Mouse (Mus musculus) cortical plate, adult 2 months (tissue): ENCODE results near the gene 1700021F07Rik.

Experiments
- CTCF ChIP-seq: fragments of 200-500 bp; IDR thresholded peaks from 2 replicates; pipeline ENCODE4 v1.5.1; 2011; ENCODE audit warnings: mild to moderate bottlenecking, control low read depth, low read length; ENCODE audit not compliant: insufficient read depth; ENCODE audit errors: extremely low read depth
- POLR2A ChIP-seq: fragments of 200-500 bp; IDR thresholded peaks from 2 replicates; pipeline ENCODE4 v1.6.1; 2011; ENCODE audit warnings: mild to moderate bottlenecking, low read length, control low read depth; ENCODE audit not compliant: insufficient read depth; ENCODE audit errors: extremely low read depth

GRCm38 (mm10) chr2:173563336-173563735 lies 41.0 kb downstream of the 1700021F07Rik start:
- no peak for TF ChIP-seq POLR2A
- TF ChIP-seq CTCF: peak; percentile 45
